Mouse (Mus musculus) forebrain, embryonic 11.5 days (tissue): Measurements from ENCODE around the gene Gm17190. TPM values are rescaled to one million over a fixed set of nuclear protein-coding genes. Genes with fewer than 3 reads are reported as not detected.

Source experiments
- ATAC-seq: fragments of 200-750 bp; cut with Nextera tagmentation; replicated peaks from 2 replicates; pipeline ENCODE4 v1.8.0; 2017; ENCODE audit warnings: moderate TSS enrichment; ENCODE audit not compliant: low FRiP score
- DNase-seq: peaks from one replicate; pipeline ENCODE4 v3.0.0-alpha.2; 2017; ENCODE audit warnings: low spot score
- H3K27ac ChIP-seq: fragments of 300-500 bp; sonication (generic); 2 replicates; pipeline ENCODE4 v1.5.1; 2014; ENCODE audit warnings: low read depth, low read length
- H3K27me3 ChIP-seq: fragments of 300-500 bp; sonication (generic); 2 replicates; pipeline ENCODE4 v1.6.1; 2014; ENCODE audit warnings: mild to moderate bottlenecking, low read length, mixed read lengths; ENCODE audit not compliant: control insufficient read depth, insufficient read depth
- H3K36me3 ChIP-seq: fragments of 300-500 bp; sonication (generic); 2 replicates; pipeline ENCODE4 v1.6.1; 2014; ENCODE audit warnings: mild to moderate bottlenecking, low read length, moderate library complexity, mixed read lengths; ENCODE audit not compliant: control insufficient read depth, insufficient read depth
- H3K4me1 ChIP-seq: fragments of 300-500 bp; sonication (generic); replicated peaks from 2 replicates; pipeline ENCODE4 v1.6.1; 2014; ENCODE audit warnings: low read length, mixed read lengths; ENCODE audit not compliant: control insufficient read depth, insufficient read depth
- H3K4me2 ChIP-seq: fragments of 300-500 bp; sonication (generic); 2 replicates; pipeline ENCODE4 v1.6.1; 2014; ENCODE audit warnings: low read depth, mild to moderate bottlenecking, low read length, moderate library complexity, mixed read lengths; ENCODE audit not compliant: severe bottlenecking
- H3K4me3 ChIP-seq: fragments of 300-500 bp; sonication (generic); 2 replicates; pipeline ENCODE4 v1.5.1; 2014; ENCODE audit warnings: low read depth, low read length
- H3K9ac ChIP-seq: fragments of 300-500 bp; sonication (generic); 2 replicates; pipeline ENCODE4 v1.6.1; 2014; ENCODE audit warnings: low read length
- H3K9me3 ChIP-seq: fragments of 300-500 bp; sonication (generic); 2 replicates; pipeline ENCODE4 v1.6.1; 2016; ENCODE audit warnings: low read length, mixed read lengths; ENCODE audit not compliant: control insufficient read depth
- WGBS: fragments of 180-500 bp; shearing (Covaris S2); extraction: QIAGEN DNeasy Blood & Tissue Kit; methylation state at CpG from one replicate; pipeline ENCODE4 v1.1.7; 2014; 5-methylcytosine and 5-hydroxymethylcytosine counted together
- polyA plus RNA-seq: library from polyadenylated mRNA; unstranded; fragments of >200 nt; fragmentation: Nextera tagmentation; extraction: Ambion mirVana; gene quantifications from 2 replicates; pipeline ENCODE4 v1.2.1, GENCODE M21; 2014

The Gm17190 gene
- polyA plus RNA-seq, 1 experiment from 2014 or later: not detected

- peak within 1 kb of the TSS; percentile 46 for H3K4me3 ChIP-seq
Observed at GRCm38 (mm10) chr13:96132401-96132816, 50.6 kb downstream of the Gm17190 start, which contains the start of gene Sv2c. Sv2c (minus strand) TSS chr13:96132577.

More at GRCm38 (mm10) chr13:96132401-96132816, 50.6 kb downstream of the Gm17190 start, which contains the start of gene Sv2c:
- Histone ChIP-seq H3K36me3 (no peaks in the 10 kb centered on the region), H3K27ac (no peak within 1 kb of the TSS), H3K9ac (peak within 1 kb of the TSS; percentile 53), H3K4me2 (peak within 1 kb of the TSS; percentile 94), H3K9me3 (no peaks in the 10 kb centered on the region), H3K4me1 (peaks cover 6% of the 10 kb centered on the region; the same call in 1 of the 2 replicates), H3K27me3 (peaks cover 41% of the 10 kb centered on the region)
- WGBS: under 1% methylated on average over 38 of the region's 44 CpGs
- DNase-seq (peak; percentile 91), ATAC-seq (peak; percentile 82)

Other genes starting within 250 kb of the Gm17190 start
- gene Iqgap2, start 190.1 kb upstream of the Gm17190 start, polyA plus RNA-seq: 19.8 and 20.1 TPM in 2 replicates
- gene Gm20075, start 678 bp upstream of the Gm17190 start, polyA plus RNA-seq: 31.5 and 36.7 TPM in 2 replicates
- gene Sv2c, start 50.5 kb downstream of the Gm17190 start, polyA plus RNA-seq: 0.86 and 1.2 TPM in 2 replicates